Mouse (Mus musculus): ENCODE measurements around the gene Fitm2.

- TF ChIP-seq POLR2A (IDR thresholded peaks at IDR 0.05; ENCODE audit: borderline replicate concordance, extremely low read depth, insufficient read depth, insufficient read length, poor library complexity, severe bottlenecking) (no peak), CTCF (IDR thresholded peaks at IDR 0.05; ENCODE audit: borderline replicate concordance, extremely low read depth, insufficient read depth, insufficient read length) (no peak)
Measured at GRCm38 (mm10) chr2:163503191-163503590, 30.8 kb upstream of the Fitm2 start.

Data from brain, embryonic 14.5 days (tissue).